Mouse (Mus musculus): ENCODE measurements at regions not wholly inside any gene's neighbourhood (a gene's known extent, or its start where the extent isn't known, plus 50 kb on each side); places are given as distances from the start of the nearest gene placed in this dataset.

DNA sequence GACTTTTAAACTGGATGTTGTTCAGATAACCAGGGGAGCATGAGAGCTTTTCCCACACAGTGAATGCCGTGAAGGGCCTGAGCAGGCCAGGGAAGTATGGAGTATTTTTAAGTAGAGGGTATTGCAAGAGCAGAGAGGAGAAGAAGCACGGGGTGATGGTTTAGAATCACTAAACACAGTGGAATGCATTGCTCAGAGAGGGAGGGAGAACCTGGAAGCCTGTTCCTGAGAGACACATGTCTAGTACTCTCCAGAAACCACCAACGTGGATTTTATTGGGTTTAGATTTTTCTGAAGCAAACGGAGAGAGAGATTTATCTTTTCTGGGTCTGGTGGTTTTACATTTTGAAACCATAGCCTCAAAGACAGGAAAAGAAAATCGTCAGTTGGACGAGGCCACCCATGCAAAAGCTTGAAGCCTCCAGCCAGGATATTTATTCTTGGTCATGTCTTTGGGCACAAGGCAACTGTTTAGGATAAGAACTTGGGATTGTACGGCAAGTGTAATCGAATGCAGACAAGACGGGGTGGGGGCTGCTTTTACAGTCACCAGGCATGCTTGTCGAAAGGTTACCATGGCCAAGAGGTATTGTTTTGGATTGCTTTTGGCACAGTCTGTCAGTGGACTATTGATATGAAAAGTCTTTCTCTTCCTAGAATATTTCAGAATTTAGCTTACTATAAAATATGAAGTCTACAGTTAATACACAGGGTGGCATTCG, 306.2 kb downstream of the Sorl1 start:
- ATAC-seq, result 0 out of 2 replicates have a peak, but pooled peaks have one; percentile 20

DNA sequence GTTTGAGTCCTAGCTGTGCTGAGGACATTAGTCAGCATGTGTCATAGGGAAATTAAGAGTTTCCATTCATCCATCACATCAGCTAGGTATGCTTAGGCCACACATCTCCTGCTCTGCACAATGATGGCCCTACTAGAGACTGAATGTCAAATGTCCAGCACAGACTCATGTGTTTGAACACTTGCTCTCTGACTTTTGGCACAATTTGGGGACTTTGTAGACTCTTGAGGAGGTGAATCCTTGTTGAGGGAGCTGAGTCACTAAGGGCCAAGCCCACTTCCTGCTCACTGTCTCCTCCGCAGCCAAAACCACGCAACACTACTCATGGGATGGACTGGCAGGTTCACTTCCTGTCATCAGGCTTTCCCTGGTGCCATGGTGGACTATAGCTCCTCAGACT, 308.2 kb downstream of the Sorl1 start:
- Histone ChIP-seq H3K9ac (no peak overlapping the region), H3K36me3 (no peaks in the 10 kb centered on the region), H3K27ac (no peak overlapping the region), H3K4me3 (replicated peaks) (no peak overlapping the region), H3K9me3 (no peaks in the 10 kb centered on the region), H3K4me1 (replicated peaks) (no peaks in the 10 kb centered on the region), H3K4me2 (replicated peaks) (no peak overlapping the region), H3K27me3 (replicated peaks) (no peaks in the 10 kb centered on the region)
- WGBS, result 90% methylated on average over 2 of the region's 2 CpGs
- no peak for ATAC-seq

More for the DNA sequence above, 306.2 kb downstream of the Sorl1 start:
- WGBS, result 37% methylated on average over 11 of the region's 11 CpGs
- Histone ChIP-seq H3K27ac (0 out of 2 replicates have a peak overlapping the region, but pooled peaks have one; percentile 48), H3K4me1 (replicated peaks) (no peaks in the 10 kb centered on the region), H3K36me3 (no peaks in the 10 kb centered on the region), H3K9me3 (no peaks in the 10 kb centered on the region), H3K9ac (no peak overlapping the region), H3K4me3 (replicated peaks) (no peak overlapping the region), H3K27me3 (replicated peaks) (no peaks in the 10 kb centered on the region), H3K4me2 (replicated peaks) (no peak overlapping the region)

GRCm38 (mm10) chr9:41809291-41809690, 314.8 kb downstream of the Sorl1 start:
- Histone ChIP-seq H3K9me3 (no peaks in the 10 kb centered on the region), H3K4me2 (replicated peaks) (no peak overlapping the region), H3K4me3 (replicated peaks) (no peak overlapping the region), H3K27ac (no peak overlapping the region), H3K27me3 (replicated peaks) (no peaks in the 10 kb centered on the region), H3K36me3 (no peaks in the 10 kb centered on the region), H3K9ac (no peak overlapping the region), H3K4me1 (replicated peaks) (peaks cover 4% of the 10 kb centered on the region; the same call in 1 of the 2 replicates)
- ATAC-seq, result no peak
- 68% methylated on average over 4 of the region's 4 CpGs for WGBS

DNA sequence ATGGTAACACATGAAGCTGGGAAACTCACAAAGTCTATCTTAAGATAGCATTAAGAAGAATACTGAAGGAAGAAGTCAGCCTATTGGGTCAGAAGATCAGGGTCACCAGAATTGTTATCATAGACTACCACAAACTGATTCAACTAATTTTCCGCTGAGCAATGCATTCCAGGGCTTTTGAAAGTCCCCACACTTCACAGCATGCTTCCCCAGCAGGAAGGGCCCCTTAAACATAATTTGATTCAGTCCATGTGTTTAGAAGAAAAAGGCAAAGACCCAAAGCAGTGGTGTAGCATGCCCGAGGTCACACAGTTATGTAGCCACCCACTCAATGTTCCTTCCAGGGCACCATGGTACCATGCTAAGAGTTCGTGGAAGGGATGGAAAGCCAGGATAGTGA, 315.3 kb downstream of the Sorl1 start:
- Histone ChIP-seq H3K9me3 (no peaks in the 10 kb centered on the region), H3K4me1 (replicated peaks) (peaks cover 4% of the 10 kb centered on the region; the same call in 1 of the 2 replicates), H3K36me3 (no peaks in the 10 kb centered on the region), H3K4me3 (replicated peaks) (no peak overlapping the region), H3K4me2 (replicated peaks) (no peak overlapping the region), H3K9ac (no peak overlapping the region), H3K27ac (no peak overlapping the region), H3K27me3 (replicated peaks) (no peaks in the 10 kb centered on the region)
- 73% methylated on average over 3 of the region's 3 CpGs for WGBS
- ATAC-seq, result no peak

- Histone ChIP-seq H3K36me3 (no peaks in the 10 kb centered on the region), H3K4me2 (replicated peaks) (no peak overlapping the region), H3K4me3 (replicated peaks) (no peak overlapping the region), H3K27me3 (replicated peaks) (no peaks in the 10 kb centered on the region), H3K27ac (no peak overlapping the region), H3K9me3 (no peaks in the 10 kb centered on the region), H3K9ac (no peak overlapping the region), H3K4me1 (replicated peaks) (peaks cover 4% of the 10 kb centered on the region; the same call in 1 of the 2 replicates)
- 91% methylated on average over 5 of the region's 5 CpGs for WGBS
- ATAC-seq, result no peak
Measured at GRCm38 (mm10) chr9:41806289-41806621, 317.8 kb downstream of the Sorl1 start.

DNA sequence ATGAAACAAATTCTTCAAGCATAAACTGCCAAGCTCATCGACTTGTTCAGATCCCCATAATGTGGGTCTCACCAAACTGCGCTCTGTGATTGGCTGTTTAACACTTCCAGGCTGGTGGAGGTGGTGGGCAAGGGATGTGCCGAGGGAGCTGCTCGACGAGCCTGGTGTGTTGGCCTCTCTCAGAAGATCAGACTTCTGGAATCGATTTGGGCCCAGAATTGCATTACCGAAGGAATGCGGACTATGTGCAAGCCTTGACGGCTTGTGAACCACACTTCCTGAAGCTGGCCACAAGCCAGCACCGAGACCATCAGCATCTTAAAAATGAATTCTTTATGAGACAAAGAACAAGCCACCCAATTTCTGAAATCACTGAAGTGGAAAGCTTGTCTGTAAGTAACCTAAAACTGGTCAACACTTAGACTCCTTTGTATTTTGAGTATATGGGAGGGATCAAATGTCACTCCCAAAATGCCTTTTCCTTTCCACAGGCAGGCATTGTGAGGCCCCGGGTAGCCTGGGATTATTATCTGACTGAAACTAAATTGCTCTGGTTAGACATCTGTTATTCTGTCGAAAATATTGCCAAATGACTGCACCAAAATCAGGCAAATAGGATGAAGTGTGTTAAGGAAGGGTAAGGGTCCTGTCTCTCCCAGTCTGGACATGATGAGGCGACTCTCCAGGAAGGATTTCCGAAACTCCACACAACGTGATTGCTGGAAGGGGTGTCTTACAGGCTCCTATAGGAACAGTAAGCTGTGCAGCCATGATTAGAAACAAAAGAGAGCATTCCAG, 318.4 kb downstream of the Sorl1 start:
- Histone ChIP-seq H3K27me3 (replicated peaks) (no peaks in the 10 kb centered on the region), H3K36me3 (no peaks in the 10 kb centered on the region), H3K4me3 (replicated peaks) (no peak overlapping the region), H3K9me3 (no peaks in the 10 kb centered on the region), H3K27ac (peak overlapping the region; percentile 10; the same call in 1 of the 2 replicates), H3K9ac (no peak overlapping the region), H3K4me1 (replicated peaks) (peaks cover 4% of the 10 kb centered on the region; the same call in 1 of the 2 replicates), H3K4me2 (replicated peaks) (0 out of 2 replicates have a peak overlapping the region, but pooled peaks have one; percentile 7)
- 48% methylated on average over 15 of the region's 15 CpGs for WGBS
- no peak for ATAC-seq

DNA sequence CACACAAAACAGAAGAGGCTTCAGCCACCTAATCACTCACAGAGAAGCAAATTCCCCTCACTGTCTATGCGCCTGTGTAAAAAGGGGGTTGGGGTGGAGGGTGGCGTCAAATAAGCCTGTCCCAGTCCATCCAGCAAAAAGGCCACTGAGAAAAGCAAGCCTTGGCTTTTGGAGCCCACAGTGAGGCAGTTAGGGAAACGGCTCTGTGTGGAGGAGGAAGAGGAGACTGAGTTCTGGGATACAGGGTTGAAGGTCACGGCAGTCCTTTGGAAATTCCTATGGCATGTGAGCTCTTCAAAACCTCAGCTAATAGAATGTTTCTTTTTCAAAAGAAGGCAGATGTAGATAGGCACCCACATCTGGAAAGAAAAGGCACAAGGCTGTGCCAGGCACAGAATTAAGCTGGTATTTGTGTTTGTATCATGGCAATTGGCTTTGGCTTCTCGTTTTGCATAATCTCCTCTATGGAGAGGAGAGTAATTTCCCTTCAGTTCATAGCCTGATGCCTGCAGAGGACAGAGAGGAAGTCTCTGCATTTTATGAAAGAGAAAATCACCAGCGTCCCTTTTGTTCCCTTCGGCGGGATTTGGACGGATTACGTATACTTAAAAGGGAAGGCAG, 319.3 kb downstream of the Sorl1 start:
- Histone ChIP-seq H3K27me3 (replicated peaks) (no peaks in the 10 kb centered on the region), H3K4me1 (replicated peaks) (peaks cover 4% of the 10 kb centered on the region; the same call in 1 of the 2 replicates), H3K36me3 (no peaks in the 10 kb centered on the region), H3K9ac (no peak overlapping the region), H3K4me2 (replicated peaks) (no peak overlapping the region), H3K4me3 (replicated peaks) (no peak overlapping the region), H3K27ac (no peak overlapping the region), H3K9me3 (no peaks in the 10 kb centered on the region)
- no peak for ATAC-seq
- 52% methylated on average over 10 of the region's 10 CpGs for WGBS

- Histone ChIP-seq H3K27me3 (replicated peaks) (no peaks in the 10 kb centered on the region), H3K36me3 (no peaks in the 10 kb centered on the region), H3K4me2 (replicated peaks) (no peak overlapping the region), H3K27ac (no peak overlapping the region), H3K9ac (no peak overlapping the region), H3K9me3 (no peaks in the 10 kb centered on the region), H3K4me1 (replicated peaks) (peaks cover 4% of the 10 kb centered on the region; the same call in 1 of the 2 replicates), H3K4me3 (replicated peaks) (no peak overlapping the region)
- 71% methylated on average over 11 of the region's 11 CpGs for WGBS
- no peak for ATAC-seq
Measured at GRCm38 (mm10) chr9:41803680-41804460, 320.2 kb downstream of the Sorl1 start.

DNA sequence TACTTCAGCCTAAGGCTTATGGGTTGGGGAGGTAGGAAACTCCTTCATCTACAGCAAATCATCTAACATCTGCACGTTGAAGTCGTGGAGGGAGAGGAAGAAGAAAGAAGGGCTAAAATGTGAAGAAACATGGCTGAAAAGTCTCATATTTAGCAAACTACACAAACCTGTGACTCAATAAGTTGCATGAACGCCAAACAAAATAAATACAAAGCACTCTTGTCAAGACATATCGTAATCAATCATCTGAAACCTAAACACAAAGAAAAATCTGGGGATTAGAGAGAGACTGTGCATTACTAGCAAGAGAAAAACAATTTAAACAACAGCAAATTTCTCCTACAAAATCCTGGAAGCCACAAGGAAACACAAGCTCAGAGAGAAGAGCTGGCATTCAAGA, 322.7 kb downstream of the Sorl1 start:
- Histone ChIP-seq H3K27me3 (replicated peaks) (no peaks in the 10 kb centered on the region), H3K4me2 (replicated peaks) (no peak overlapping the region), H3K36me3 (no peaks in the 10 kb centered on the region), H3K4me3 (replicated peaks) (no peak overlapping the region), H3K4me1 (replicated peaks) (peaks cover 4% of the 10 kb centered on the region; the same call in 1 of the 2 replicates), H3K9ac (no peak overlapping the region), H3K27ac (no peak overlapping the region), H3K9me3 (no peaks in the 10 kb centered on the region)
- WGBS, result 63% methylated on average over 4 of the region's 4 CpGs
- no peak for ATAC-seq

- Histone ChIP-seq H3K9ac (no peak overlapping the region), H3K4me2 (replicated peaks) (no peak overlapping the region), H3K36me3 (no peaks in the 10 kb centered on the region), H3K4me1 (replicated peaks) (no peaks in the 10 kb centered on the region), H3K27ac (no peak overlapping the region), H3K9me3 (no peaks in the 10 kb centered on the region), H3K27me3 (replicated peaks) (no peaks in the 10 kb centered on the region), H3K4me3 (replicated peaks) (no peak overlapping the region)
- 76% methylated on average over 6 of the region's 6 CpGs for WGBS
- no peak for ATAC-seq
Measured at GRCm38 (mm10) chr9:41792830-41793213, 331.3 kb downstream of the Sorl1 start.

DNA sequence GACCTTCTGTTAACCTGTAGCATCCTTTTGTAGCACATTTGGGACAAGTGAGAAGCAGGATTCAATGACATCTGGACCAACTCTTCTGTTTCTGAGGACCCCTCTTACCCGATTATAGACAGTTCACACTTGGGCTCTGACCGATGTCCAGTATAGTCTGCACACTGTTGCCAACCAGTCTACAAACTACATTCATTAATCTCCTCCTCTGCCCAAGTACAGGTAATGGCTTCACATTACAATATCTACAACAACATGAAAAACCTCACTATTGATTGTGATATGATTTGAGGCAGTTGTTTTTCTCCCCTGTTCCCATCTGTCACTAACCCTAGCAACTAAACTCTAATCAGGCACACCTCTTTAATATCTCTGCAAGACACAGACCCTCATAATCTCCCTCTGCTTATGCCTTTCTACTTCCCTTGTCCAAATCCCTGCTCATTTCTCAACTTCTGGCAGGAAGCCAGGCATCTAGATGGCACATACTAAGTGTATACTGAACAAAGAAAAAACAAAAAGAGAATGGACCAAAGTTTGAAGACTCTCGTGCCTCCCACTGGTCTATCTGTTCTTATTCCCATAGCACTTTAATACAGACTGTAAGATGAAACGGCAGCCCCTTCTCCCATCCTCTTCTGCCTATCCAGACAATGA, 331.8 kb downstream of the Sorl1 start:
- ATAC-seq, result no peak
- Histone ChIP-seq H3K4me1 (replicated peaks) (no peaks in the 10 kb centered on the region), H3K4me3 (replicated peaks) (no peak overlapping the region), H3K9me3 (no peaks in the 10 kb centered on the region), H3K9ac (no peak overlapping the region), H3K36me3 (no peaks in the 10 kb centered on the region), H3K27me3 (replicated peaks) (no peaks in the 10 kb centered on the region), H3K27ac (no peak overlapping the region), H3K4me2 (replicated peaks) (no peak overlapping the region)
- 75% methylated on average over 4 of the region's 4 CpGs for WGBS
